In genomic region chr11:68900519-68901350, GRCm38 (mm10) we compare ENCODE assay signal across 9 mouse cellular contexts. TPM values are rescaled to one million over a fixed set of nuclear protein-coding genes. Genes with fewer than 3 reads are reported as not detected.
DNase-seq lines count a peak whose midpoint lies in the region; ATAC-seq and TF ChIP-seq lines count a peak whose summit lies in the region.
"Had no signal": no experiment of that assay in that cellular context is flagged by ENCODE, and none has a peak within 500 bp of the region (broad histone marks: within the 10 kb centered on the region; RNA-seq: fewer than 3 reads in every experiment).

No protein-coding gene starts in this region.

- intact Hi-C loops in left cerebral cortex, postnatal 25 days (cut with DNase I) = loop anchor here (1.0 to 5.0 kb wide), 2 partner anchors 47 to 67 kb away; partner anchors contain the start of gene Slc25a35

- no peaks in the 10 kb centered on the region for H3K9me3 ChIP-seq in kidney, postnatal 0 days (replicated peaks; ENCODE audit: low read length)
- no peaks in the 10 kb centered on the region for H3K9me3 ChIP-seq in hindbrain, embryonic 13.5 days
- no peaks in the 10 kb centered on the region for H3K9me3 ChIP-seq in midbrain, embryonic 16.5 days (replicated peaks; ENCODE audit: control insufficient read depth, low read length, poor library complexity, severe bottlenecking)

- H3K4me3 ChIP-seq in kidney, postnatal 0 days (replicated peaks; ENCODE audit: low read depth, low read length) = peak overlapping the region; percentile 62; the same call in 1 of the 2 replicates
- peak overlapping the region; percentile 66 for H3K4me3 ChIP-seq in cortical plate, adult 2 months (ENCODE audit: insufficient read depth, low read length)
- H3K4me3 ChIP-seq in hindbrain, embryonic 13.5 days = peak overlapping the region; percentile 94
- H3K4me3 ChIP-seq in midbrain, embryonic 16.5 days (ENCODE audit: low read depth, low read length) = peak overlapping the region; percentile 92

- ATAC-seq in kidney, postnatal 0 days (replicated peaks; ENCODE audit: low FRiP score, low read depth) = no peak
- ATAC-seq in hindbrain, embryonic 13.5 days (ENCODE audit: low FRiP score) = peak; percentile 65; the same call in 1 of the 2 replicates
- peak; percentile 62 for ATAC-seq in midbrain, embryonic 16.5 days

- H3K27ac ChIP-seq in kidney, postnatal 0 days = no peak overlapping the region
- H3K27ac ChIP-seq in cortical plate, adult 2 months (ENCODE audit: insufficient read depth, low read length) = no peak overlapping the region
- H3K27ac ChIP-seq in hindbrain, embryonic 13.5 days = no peak overlapping the region
- no peak overlapping the region; the same call in 1 of the 2 replicates for H3K27ac ChIP-seq in midbrain, embryonic 16.5 days (ENCODE audit: low read length)

- 27% methylated on average over 31 of the region's 31 CpGs for WGBS in kidney, postnatal 0 days
- WGBS in hindbrain, embryonic 13.5 days = 30% methylated on average over 31 of the region's 31 CpGs
- 27% methylated on average over 31 of the region's 31 CpGs for WGBS in midbrain, embryonic 16.5 days

- no peak for TF ChIP-seq POLR2A in cortical plate, adult 2 months (IDR thresholded peaks at IDR 0.05; ENCODE audit: extremely low read depth, insufficient read depth, low read length)

- TF ChIP-seq CTCF in kidney, postnatal 0 days (IDR thresholded peaks at IDR 0.05; ENCODE audit: low read depth) = no peak
- TF ChIP-seq CTCF in cortical plate, adult 2 months (IDR thresholded peaks at IDR 0.05; ENCODE audit: extremely low read depth, insufficient read depth, low read length) = no peak

- peaks cover 5% of the 10 kb centered on the region for H3K4me1 ChIP-seq in kidney, postnatal 0 days (replicated peaks; ENCODE audit: insufficient read depth, low read length)
- no peaks in the 10 kb centered on the region for H3K4me1 ChIP-seq in cortical plate, adult 2 months (ENCODE audit: control insufficient read depth, insufficient read depth, low read length)
- H3K4me1 ChIP-seq in hindbrain, embryonic 13.5 days (replicated peaks) = peaks cover 16% of the 10 kb centered on the region
- peaks cover 7% of the 10 kb centered on the region; the same call in 1 of the 2 replicates for H3K4me1 ChIP-seq in midbrain, embryonic 16.5 days (ENCODE audit: control insufficient read depth, insufficient read depth, low read length)

- H3K9ac ChIP-seq in kidney, postnatal 0 days (ENCODE audit: low read depth, low read length) = peak overlapping the region; percentile 43
- H3K9ac ChIP-seq in hindbrain, embryonic 13.5 days = peak overlapping the region; percentile 66
- H3K9ac ChIP-seq in midbrain, embryonic 16.5 days (ENCODE audit: low read depth, low read length) = peak overlapping the region; percentile 59

- H3K36me3 ChIP-seq in kidney, postnatal 0 days (ENCODE audit: insufficient read depth, low read length) = peaks cover 24% of the 10 kb centered on the region
- peaks cover 30% of the 10 kb centered on the region for H3K36me3 ChIP-seq in hindbrain, embryonic 13.5 days
- peaks cover 12% of the 10 kb centered on the region; the same call in 1 of the 2 replicates for H3K36me3 ChIP-seq in midbrain, embryonic 16.5 days (ENCODE audit: control insufficient read depth, insufficient read depth, low read length)

- no peak for DNase-seq in kidney, postnatal 0 days (ENCODE audit: low spot score)
- DNase-seq in kidney, postnatal 25 days = no peak
- no peak for DNase-seq in cerebellum, postnatal 25 days
- no peak for DNase-seq in left cerebral cortex, postnatal 25 days (ENCODE audit: low spot score in 2 of 2)
- DNase-seq in thymus, postnatal 25 days = no peak

- peak overlapping the region; percentile 71 for H3K4me2 ChIP-seq in kidney, postnatal 0 days (ENCODE audit: low read length)
- peak overlapping the region; percentile 60 for H3K4me2 ChIP-seq in hindbrain, embryonic 13.5 days
- H3K4me2 ChIP-seq in midbrain, embryonic 16.5 days (ENCODE audit: low read length) = peak overlapping the region; percentile 56

- no peaks in the 10 kb centered on the region for H3K27me3 ChIP-seq in kidney, postnatal 0 days (ENCODE audit: insufficient read depth, low read length)
- H3K27me3 ChIP-seq in hindbrain, embryonic 13.5 days = 0 out of 2 replicates have a peak, but pooled peaks cover 10% of the 10 kb centered on the region
- H3K27me3 ChIP-seq in midbrain, embryonic 16.5 days (ENCODE audit: control insufficient read depth, insufficient read depth, low read depth, low read length) = no peaks in the 10 kb centered on the region

RNA-seq across cellular contexts. Expression of gene Rpl26, which starts 0.6 kb away (rescaled TPM):
- polyA plus RNA-seq in kidney, postnatal 0 days (2015; fragmentation: Nextera tagmentation; extraction: Ambion mirVana) = 1,114 and 1,312 TPM in 2 replicates
- 1,839 and 1,926 TPM in 2 replicates for polyA plus RNA-seq in cortical plate, adult 2 months (2012; rRNA removed)
- polyA plus RNA-seq in hindbrain, embryonic 13.5 days (2015; fragmentation: Nextera tagmentation; extraction: Ambion mirVana) = 684 and 691 TPM in 2 replicates
- 508 and 533 TPM in 2 replicates for polyA plus RNA-seq in midbrain, embryonic 16.5 days (2015; fragmentation: Nextera tagmentation; extraction: Ambion mirVana)
- 100 to 1,000 TPM; 679 to 691 TPM for total RNA-seq in left cerebral cortex, postnatal 25 days (2021)

RNA-seq across cellular contexts. Expression of gene Rnf222, which starts 12.4 kb away (rescaled TPM):
- polyA plus RNA-seq in kidney, postnatal 0 days (2015; fragmentation: Nextera tagmentation; extraction: Ambion mirVana) = 0.13 and 0.17 TPM in 2 replicates
- 0.04 and 0.06 TPM in 2 replicates for polyA plus RNA-seq in cortical plate, adult 2 months (2012; rRNA removed)
- polyA plus RNA-seq in hindbrain, embryonic 13.5 days (2015; fragmentation: Nextera tagmentation; extraction: Ambion mirVana) = 0.09 TPM in 1 of 2 replicates, not detected in the other
- not detected in 2 replicates for polyA plus RNA-seq in midbrain, embryonic 16.5 days (2015; fragmentation: Nextera tagmentation; extraction: Ambion mirVana)
- total RNA-seq in left cerebral cortex, postnatal 25 days (2021) = not detected
- total RNA-seq: layer of hippocampus, adult 8-10 months had no signal

RNA-seq across cellular contexts. Expression of gene Odf4, which starts 26.1 kb away (rescaled TPM):
- polyA plus RNA-seq in kidney, postnatal 0 days (2015; fragmentation: Nextera tagmentation; extraction: Ambion mirVana) = 0.29 TPM in 1 of 2 replicates, not detected in the other
- polyA plus RNA-seq in cortical plate, adult 2 months (2012; rRNA removed) = 0.79 and 1.2 TPM in 2 replicates
- polyA plus RNA-seq in hindbrain, embryonic 13.5 days (2015; fragmentation: Nextera tagmentation; extraction: Ambion mirVana) = 0.60 and 0.84 TPM in 2 replicates
- polyA plus RNA-seq in midbrain, embryonic 16.5 days (2015; fragmentation: Nextera tagmentation; extraction: Ambion mirVana) = 0.68 and 1.3 TPM in 2 replicates
- total RNA-seq in left cerebral cortex, postnatal 25 days (2021) = 1 to 10 TPM in 1 of 2 experiments, not detected in 1; 1.7 TPM

RNA-seq across cellular contexts. Expression of gene Ndel1, which starts 29.1 kb away (rescaled TPM):
- 86.1 and 90.9 TPM in 2 replicates for polyA plus RNA-seq in kidney, postnatal 0 days (2015; fragmentation: Nextera tagmentation; extraction: Ambion mirVana)
- polyA plus RNA-seq in cortical plate, adult 2 months (2012; rRNA removed) = 102 and 103 TPM in 2 replicates
- 90.8 and 92.6 TPM in 2 replicates for polyA plus RNA-seq in hindbrain, embryonic 13.5 days (2015; fragmentation: Nextera tagmentation; extraction: Ambion mirVana)
- 108 TPM in 2 replicates for polyA plus RNA-seq in midbrain, embryonic 16.5 days (2015; fragmentation: Nextera tagmentation; extraction: Ambion mirVana)
- 100 to 1,000 TPM; 102 to 121 TPM for total RNA-seq in left cerebral cortex, postnatal 25 days (2021)

RNA-seq across cellular contexts. Expression of gene Arhgef15, which starts 56.5 kb away (rescaled TPM):
- polyA plus RNA-seq in kidney, postnatal 0 days (2015; fragmentation: Nextera tagmentation; extraction: Ambion mirVana) = 8.9 and 11.3 TPM in 2 replicates
- polyA plus RNA-seq in cortical plate, adult 2 months (2012; rRNA removed) = 27.5 and 32.5 TPM in 2 replicates
- 14.3 and 16.2 TPM in 2 replicates for polyA plus RNA-seq in hindbrain, embryonic 13.5 days (2015; fragmentation: Nextera tagmentation; extraction: Ambion mirVana)
- 27.7 and 30.5 TPM in 2 replicates for polyA plus RNA-seq in midbrain, embryonic 16.5 days (2015; fragmentation: Nextera tagmentation; extraction: Ambion mirVana)
- total RNA-seq in left cerebral cortex, postnatal 25 days (2021) = 10 to 100 TPM; 20.7 to 20.9 TPM
